Mouse (Mus musculus): ENCODE measurements around the gene Mpp3. TPM values are rescaled to one million over a fixed set of nuclear protein-coding genes. Genes with fewer than 3 reads are reported as not detected.
"Not testable (repeated sequence)": the region's sequence is repeated elsewhere in the genome, so short reads cannot be mapped to it uniquely, and the experiment has no call there.

The Mpp3 gene
- polyA plus RNA-seq, 1 experiment from 2014 or later = 0.72 TPM

DNA sequence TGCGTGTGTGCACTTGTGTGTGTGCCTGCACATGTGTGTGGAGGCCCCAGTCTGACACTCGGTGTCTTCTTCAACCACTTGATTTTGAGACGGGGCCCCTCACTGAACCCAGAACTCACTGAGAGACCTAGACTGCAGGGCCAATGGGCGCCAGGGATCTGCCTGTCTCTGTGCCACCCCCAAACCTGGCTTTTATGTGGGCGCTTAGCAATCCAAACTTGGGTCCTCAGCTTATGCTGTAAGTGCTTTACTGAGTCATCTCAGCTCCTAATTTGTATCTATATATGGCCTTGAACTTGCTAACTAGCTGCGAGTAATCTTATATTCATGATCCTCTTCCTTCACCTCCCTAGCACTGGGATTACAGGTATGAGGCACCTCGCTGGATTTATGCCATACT lies 35.9 kb downstream of the Mpp3 start:
- Histone ChIP-seq H3K27me3 (ENCODE audit: insufficient read depth, low read length) (no peaks in the 10 kb centered on the region), H3K27ac (ENCODE audit: low read depth) (no peak overlapping the region), H3K4me2 (ENCODE audit: low read depth, low read length) (no peak overlapping the region), H3K9me3 (ENCODE audit: low read length) (no peaks in the 10 kb centered on the region), H3K4me1 (ENCODE audit: insufficient read depth) (0 out of 2 replicates have a peak, but pooled peaks cover 4% of the 10 kb centered on the region), H3K36me3 (replicated peaks; ENCODE audit: insufficient read depth, low read length) (no peaks in the 10 kb centered on the region), H3K4me3 (ENCODE audit: low read depth, low read length) (no peak overlapping the region), H3K9ac (replicated peaks) (no peak overlapping the region)
- no peak for ATAC-seq
- 80% methylated on average over 7 of the region's 7 CpGs for WGBS (ENCODE audit: insufficient replicate concordance)
- TF ChIP-seq CTCF (IDR thresholded peaks at IDR 0.05; ENCODE audit: low read depth) (no peak), EP300 (IDR thresholded peaks at IDR 0.05; ENCODE audit: low read depth) (no peak)
- DNase-seq = no peak

DNA sequence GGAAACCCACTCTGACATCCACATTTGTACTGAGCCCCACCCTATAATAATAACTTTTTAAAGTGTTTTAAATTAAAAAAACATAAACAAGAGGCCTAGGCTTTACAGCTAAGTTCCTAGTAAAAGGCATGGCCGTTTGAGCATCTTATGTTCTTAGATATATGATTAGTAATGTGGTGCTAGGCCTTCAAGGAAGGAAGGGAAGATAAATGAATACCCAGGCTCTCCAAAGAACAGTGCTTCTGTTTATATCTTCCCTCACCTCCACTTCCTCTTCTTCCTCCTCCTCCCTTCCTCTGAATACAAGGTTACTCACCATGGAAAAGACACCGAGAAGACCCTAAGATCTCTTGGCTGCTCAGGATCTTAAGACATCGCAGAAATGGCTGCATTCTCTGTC lies 36.4 kb downstream of the Mpp3 start:
- TF ChIP-seq EP300 (IDR thresholded peaks at IDR 0.05; ENCODE audit: low read depth) = no peak
- no peak for TF ChIP-seq CTCF (IDR thresholded peaks at IDR 0.05; ENCODE audit: low read depth)
- ATAC-seq = no peak
- Histone ChIP-seq H3K9ac (replicated peaks) (no peak overlapping the region), H3K36me3 (replicated peaks; ENCODE audit: insufficient read depth, low read length) (no peaks in the 10 kb centered on the region), H3K27me3 (ENCODE audit: insufficient read depth, low read length) (no peaks in the 10 kb centered on the region), H3K4me3 (ENCODE audit: low read depth, low read length) (no peak overlapping the region), H3K4me1 (ENCODE audit: insufficient read depth) (0 out of 2 replicates have a peak, but pooled peaks cover 4% of the 10 kb centered on the region), H3K4me2 (ENCODE audit: low read depth, low read length) (no peak overlapping the region), H3K9me3 (ENCODE audit: low read length) (no peaks in the 10 kb centered on the region), H3K27ac (ENCODE audit: low read depth) (no peak overlapping the region)
- 57% methylated on average over 3 of the region's 3 CpGs for WGBS (ENCODE audit: insufficient replicate concordance)
- DNase-seq = no peak

DNA sequence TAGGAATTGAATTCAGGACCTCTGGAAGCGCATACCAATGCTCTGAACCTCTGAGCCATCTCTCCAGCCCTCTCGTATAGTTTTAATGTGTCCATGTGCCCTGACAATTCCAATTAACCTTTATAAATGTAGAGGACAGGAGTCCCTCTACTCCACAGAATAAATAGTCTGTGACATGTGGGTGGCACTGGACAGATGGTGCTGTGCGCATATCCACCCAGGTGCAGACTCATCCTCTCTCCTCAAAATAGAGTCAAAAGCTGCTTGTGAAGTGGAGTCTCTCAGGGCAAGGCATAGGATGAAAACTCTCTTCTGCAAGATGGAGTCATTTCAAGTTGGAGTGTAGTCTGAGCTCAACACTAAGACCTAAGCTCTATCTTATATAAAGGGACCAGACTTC lies 38.0 kb downstream of the Mpp3 start:
- no peaks in the 10 kb centered on the region for H3K36me3 ChIP-seq (replicated peaks; ENCODE audit: insufficient read depth, low read length)
- 83% methylated on average over 3 of the region's 3 CpGs for WGBS (ENCODE audit: insufficient replicate concordance)

DNA sequence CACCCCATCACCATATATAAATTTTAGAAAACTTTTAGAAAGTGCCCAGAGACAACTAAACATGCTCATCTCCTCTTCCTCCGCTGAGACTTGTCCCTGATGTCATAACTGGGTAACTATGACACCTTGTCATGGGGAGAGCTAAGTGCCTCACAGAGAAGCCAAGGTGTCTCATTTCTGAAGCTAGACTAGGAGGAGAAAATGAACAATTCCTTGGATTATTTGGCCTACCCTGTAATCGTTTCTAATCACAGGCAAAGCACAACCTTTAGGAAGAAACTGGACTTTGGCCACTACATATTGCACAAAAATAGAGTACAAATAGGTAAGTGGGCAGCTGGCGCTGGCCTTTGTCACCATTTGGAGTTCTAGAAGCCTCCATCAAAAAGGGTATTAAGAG lies 41.3 kb downstream of the Mpp3 start, which contains the start of gene Dusp3:
TSS of gene Dusp3 (minus strand) at position 101 of the 400 bp plus-strand sequence.
- Histone ChIP-seq H3K9me3 (ENCODE audit: low read length) (no peaks in the 10 kb centered on the region), H3K4me3 (ENCODE audit: low read depth, low read length) (no peak within 1 kb of the TSS), H3K9ac (replicated peaks) (no peak within 1 kb of the TSS), H3K27me3 (ENCODE audit: insufficient read depth, low read length) (no peaks in the 10 kb centered on the region), H3K36me3 (replicated peaks; ENCODE audit: insufficient read depth, low read length) (no peaks in the 10 kb centered on the region), H3K4me2 (ENCODE audit: low read depth, low read length) (no peak within 1 kb of the TSS), H3K27ac (ENCODE audit: low read depth) (peak within 1 kb of the TSS; percentile 61), H3K4me1 (ENCODE audit: insufficient read depth) (peaks cover 14% of the 10 kb centered on the region)
- 0 out of 2 replicates have a peak, but pooled peaks have one; percentile 19 for ATAC-seq
- 66% methylated on average over 3 of the region's 3 CpGs for WGBS (ENCODE audit: insufficient replicate concordance)
- no peak for DNase-seq
- TF ChIP-seq CTCF (IDR thresholded peaks at IDR 0.05; ENCODE audit: low read depth) (no peak), EP300 (IDR thresholded peaks at IDR 0.05; ENCODE audit: low read depth) (no peak; the same call in 1 of the 2 replicates)

More for the DNA sequence above, 38.0 kb downstream of the Mpp3 start:
- H3K27me3 ChIP-seq (ENCODE audit: insufficient read depth, low read length) = no peaks in the 10 kb centered on the region
- no peak overlapping the region for H3K27ac ChIP-seq (ENCODE audit: low read depth)
- no peak for TF ChIP-seq EP300 (IDR thresholded peaks at IDR 0.05; ENCODE audit: low read depth)
- no peak for TF ChIP-seq CTCF (IDR thresholded peaks at IDR 0.05; ENCODE audit: low read depth)
- peaks cover 8% of the 10 kb centered on the region for H3K4me1 ChIP-seq (ENCODE audit: insufficient read depth)
- H3K4me3 ChIP-seq (ENCODE audit: low read depth, low read length) = no peak overlapping the region
- H3K4me2 ChIP-seq (ENCODE audit: low read depth, low read length) = no peak overlapping the region
- DNase-seq (no peak), ATAC-seq (no peak)
- H3K9me3 ChIP-seq (ENCODE audit: low read length) = no peaks in the 10 kb centered on the region
- H3K9ac ChIP-seq (replicated peaks) = no peak overlapping the region

DNA sequence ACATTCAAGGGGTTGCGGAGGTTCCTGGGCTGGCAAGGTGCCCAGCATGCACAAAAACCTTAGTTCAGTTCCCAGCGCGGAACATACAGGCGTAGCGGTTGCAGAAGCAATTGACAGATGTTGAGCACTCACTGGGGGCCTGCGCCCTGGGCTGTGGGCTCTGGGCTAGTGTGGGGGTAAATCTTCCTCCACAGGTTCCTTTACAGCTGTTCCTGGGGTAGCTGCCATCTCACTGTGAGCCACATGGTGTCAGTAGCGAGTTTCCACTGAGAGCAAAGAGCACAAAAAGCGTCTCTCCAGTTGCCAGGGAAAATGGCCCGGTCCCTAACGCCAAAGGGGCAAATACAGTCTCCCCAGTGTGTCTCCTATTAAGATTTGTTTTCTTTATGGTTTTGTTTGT lies 42.3 kb downstream of the Mpp3 start:
- TF ChIP-seq EP300 (IDR thresholded peaks at IDR 0.05; ENCODE audit: low read depth) (no peak), CTCF (IDR thresholded peaks at IDR 0.05; ENCODE audit: low read depth) (peak; percentile 94)
- peak; percentile 87 for DNase-seq
- no peak overlapping the region for H3K4me2 ChIP-seq (ENCODE audit: low read depth, low read length)
- H3K4me1 ChIP-seq (ENCODE audit: insufficient read depth) = peaks cover 14% of the 10 kb centered on the region
- 7% methylated on average over 10 of the region's 10 CpGs for WGBS (ENCODE audit: insufficient replicate concordance)
- peak; percentile 12 for ATAC-seq
- no peak overlapping the region for H3K27ac ChIP-seq (ENCODE audit: low read depth)
- no peaks in the 10 kb centered on the region for H3K36me3 ChIP-seq (replicated peaks; ENCODE audit: insufficient read depth, low read length)
- H3K4me3 ChIP-seq (ENCODE audit: low read depth, low read length) = no peak overlapping the region
- H3K9me3 ChIP-seq (ENCODE audit: low read length) = no peaks in the 10 kb centered on the region
- H3K27me3 ChIP-seq (ENCODE audit: insufficient read depth, low read length) = no peaks in the 10 kb centered on the region
- H3K9ac ChIP-seq (replicated peaks) = no peak overlapping the region

DNA sequence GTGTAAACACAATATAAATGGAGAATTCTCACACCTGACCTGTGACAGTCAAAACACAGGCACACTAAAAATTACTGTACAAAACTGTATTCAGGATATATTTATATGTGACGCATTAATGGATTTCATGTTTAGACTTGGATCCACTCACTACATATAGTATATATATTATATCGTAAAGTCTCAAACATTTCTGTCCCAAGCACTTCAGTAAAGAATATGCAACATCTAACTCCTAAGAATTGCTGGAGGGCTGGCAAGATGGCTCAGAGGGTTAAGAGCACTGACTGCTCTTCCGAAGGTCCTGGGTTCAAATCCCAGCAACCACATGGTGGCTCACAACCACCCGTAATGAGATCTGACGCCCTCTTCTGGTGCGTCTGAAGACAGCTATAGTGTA lies 42.8 kb downstream of the Mpp3 start:
- not testable (repeated sequence) for H3K27me3 ChIP-seq (ENCODE audit: insufficient read depth, low read length)

More for the DNA sequence above, 42.8 kb downstream of the Mpp3 start:
- H3K4me2 ChIP-seq (ENCODE audit: low read depth, low read length); H3K36me3 ChIP-seq (replicated peaks; ENCODE audit: insufficient read depth, low read length); ATAC-seq; H3K27ac ChIP-seq (ENCODE audit: low read depth); H3K4me3 ChIP-seq (ENCODE audit: low read depth, low read length); H3K9me3 ChIP-seq (ENCODE audit: low read length); H3K9ac ChIP-seq (replicated peaks); DNase-seq: not testable (repeated sequence)
- WGBS (ENCODE audit: insufficient replicate concordance) = 55% methylated on average over 6 of the region's 6 CpGs
- H3K4me1 ChIP-seq (ENCODE audit: insufficient read depth) = peaks cover 14% of the 10 kb centered on the region
